Mouse (Mus musculus): ENCODE measurements around the gene Scnn1b.

- TF ChIP-seq CTCF (IDR thresholded peaks at IDR 0.05; ENCODE audit: low read depth) = no peak
- TF ChIP-seq EP300 (IDR thresholded peaks at IDR 0.05; ENCODE audit: low read depth) = no peak
Measured at GRCm38 (mm10) chr7:121840810-121841209, 24.0 kb upstream of the Scnn1b start.
